In the genomic region with DNA sequence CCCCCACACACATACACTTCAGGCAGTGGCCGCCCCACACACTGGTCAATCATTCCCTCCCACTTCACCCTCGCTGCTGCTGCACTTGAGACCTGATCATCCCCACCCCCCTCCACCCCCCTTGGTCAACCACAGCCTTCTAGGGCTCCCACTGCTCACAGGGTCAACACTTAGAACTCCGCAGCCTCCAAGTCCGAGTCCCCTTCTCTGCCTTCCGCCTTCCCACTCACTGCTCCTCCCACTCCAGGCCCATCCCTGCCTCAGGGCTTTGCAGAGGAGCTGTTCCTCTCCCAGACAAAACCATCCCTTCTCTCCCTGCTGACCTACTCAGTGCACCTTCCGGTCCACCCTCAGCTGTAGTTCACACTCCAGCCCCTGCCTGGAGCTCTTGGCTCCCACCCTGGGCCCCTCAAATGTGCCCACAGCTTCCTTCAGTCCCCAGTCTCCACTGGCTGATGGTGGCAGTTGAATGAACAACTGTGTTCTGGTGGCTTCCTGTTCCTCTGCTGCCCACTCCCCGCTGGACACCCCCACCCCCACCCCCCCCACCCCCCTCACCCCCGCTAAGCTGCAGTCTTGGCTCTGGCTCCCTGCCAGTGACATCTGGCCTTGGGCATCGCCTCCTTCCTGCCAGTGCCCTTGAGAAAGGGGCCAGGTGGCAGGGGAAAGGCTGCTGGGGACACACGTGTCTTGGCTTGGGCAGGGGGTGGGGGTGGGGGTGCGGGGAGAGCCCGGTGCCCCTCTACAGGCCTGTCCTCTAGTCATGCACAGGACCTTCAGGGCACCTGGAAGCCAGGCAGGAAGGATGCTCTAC, we compare ENCODE assay signal across 8 mouse cellular contexts. TPM values are rescaled to one million over a fixed set of nuclear protein-coding genes. Genes with fewer than 3 reads are reported as not detected.
DNase-seq lines count a peak whose midpoint lies in the region; ATAC-seq and TF ChIP-seq lines count a peak whose summit lies in the region.

No protein-coding gene starts in this region.

- H3K27me3 ChIP-seq in kidney, embryonic 14.5 days (ENCODE audit: control insufficient read depth, insufficient read depth, low read length), result no peaks in the 10 kb centered on the region; the same call in 1 of the 2 replicates
- H3K27me3 ChIP-seq in intestine, postnatal 0 days (replicated peaks; ENCODE audit: control insufficient read depth, insufficient read depth, low read length), result no peaks in the 10 kb centered on the region
- H3K27me3 ChIP-seq in stomach, postnatal 0 days (ENCODE audit: control insufficient read depth, insufficient read depth, low read length), result no peaks in the 10 kb centered on the region

- peak overlapping the region; percentile 48 for H3K4me2 ChIP-seq in kidney, embryonic 14.5 days (replicated peaks; ENCODE audit: low read depth, low read length)
- peak overlapping the region; percentile 53 for H3K4me2 ChIP-seq in intestine, postnatal 0 days (replicated peaks; ENCODE audit: low read depth)
- peak overlapping the region; percentile 52 for H3K4me2 ChIP-seq in stomach, postnatal 0 days (replicated peaks; ENCODE audit: low read depth)

- WGBS in kidney, embryonic 14.5 days, result 0% methylated on average over 12 of the region's 12 CpGs
- 3% methylated on average over 12 of the region's 12 CpGs for WGBS in bone marrow, adult 2 months
- 11% methylated on average over 12 of the region's 12 CpGs for WGBS in intestine, postnatal 0 days
- 3% methylated on average over 8 of the region's 12 CpGs for WGBS in stomach, postnatal 0 days

- peaks cover 68% of the 10 kb centered on the region for H3K4me1 ChIP-seq in kidney, embryonic 14.5 days (ENCODE audit: control insufficient read depth, insufficient read depth, low read length)
- peaks cover 9% of the 10 kb centered on the region for H3K4me1 ChIP-seq in bone marrow, adult 2 months (ENCODE audit: control insufficient read depth, insufficient read depth, low read length)
- H3K4me1 ChIP-seq in intestine, postnatal 0 days (replicated peaks; ENCODE audit: control insufficient read depth, insufficient read depth, low read length), result peaks cover 9% of the 10 kb centered on the region; the same call in 1 of the 2 replicates
- H3K4me1 ChIP-seq in stomach, postnatal 0 days (replicated peaks; ENCODE audit: control insufficient read depth, insufficient read depth), result peaks cover 9% of the 10 kb centered on the region

- H3K4me3 ChIP-seq in kidney, embryonic 14.5 days (ENCODE audit: low read length), result peak overlapping the region; percentile 22
- H3K4me3 ChIP-seq in bone marrow, adult 2 months (replicated peaks; ENCODE audit: control insufficient read depth, low read depth, low read length), result peak overlapping the region; percentile 12
- H3K4me3 ChIP-seq in intestine, postnatal 0 days (ENCODE audit: low read depth, low read length), result peak overlapping the region; percentile 11
- peak overlapping the region; percentile 22; the same call in 1 of the 2 replicates for H3K4me3 ChIP-seq in stomach, postnatal 0 days (ENCODE audit: low read depth, low read length)

- peak overlapping the region; percentile 37 for H3K9ac ChIP-seq in kidney, embryonic 14.5 days (ENCODE audit: low read depth, low read length)
- H3K9ac ChIP-seq in intestine, postnatal 0 days (ENCODE audit: low read depth, low read length), result 0 out of 2 replicates have a peak overlapping the region, but pooled peaks have one; percentile 26
- H3K9ac ChIP-seq in stomach, postnatal 0 days (ENCODE audit: low read length), result peak overlapping the region; percentile 48

- TF ChIP-seq EP300 in stomach, postnatal 0 days (optimal IDR thresholded peaks at IDR 0.05), result no peak

- no peak for DNase-seq in kidney, adult 9 months
- peak; percentile 63 to 80 for DNase-seq in lung, postnatal 4 days
- DNase-seq in stomach, postnatal 0 days (ENCODE audit: low spot score), result peak; percentile 61
- no peak for DNase-seq in right cerebral cortex, postnatal 4 days

- no peak for TF ChIP-seq POLR2A in bone marrow, adult 2 months (IDR thresholded peaks at IDR 0.05; ENCODE audit: borderline replicate concordance, control insufficient read depth, low read depth, low read length)

- H3K27ac ChIP-seq in kidney, embryonic 14.5 days (ENCODE audit: low read depth, low read length), result peak overlapping the region; percentile 90
- no peak overlapping the region for H3K27ac ChIP-seq in bone marrow, adult 2 months (ENCODE audit: control insufficient read depth, insufficient read depth, low read depth, low read length, poor library complexity)
- no peak overlapping the region for H3K27ac ChIP-seq in intestine, postnatal 0 days (ENCODE audit: low read depth, low read length)
- H3K27ac ChIP-seq in stomach, postnatal 0 days (replicated peaks), result peak overlapping the region; percentile 49

- TF ChIP-seq CTCF in bone marrow, adult 2 months (IDR thresholded peaks at IDR 0.05; ENCODE audit: control insufficient read depth, insufficient read depth, low read length), result no peak
- TF ChIP-seq CTCF in intestine, postnatal 0 days (IDR thresholded peaks at IDR 0.05; ENCODE audit: low read depth), result no peak
- TF ChIP-seq CTCF in stomach, postnatal 0 days (IDR thresholded peaks at IDR 0.05; ENCODE audit: low read depth), result no peak

- ATAC-seq in kidney, embryonic 14.5 days (ENCODE audit: low FRiP score, low TSS enrichment), result peak; percentile 75
- peak; percentile 41 for ATAC-seq in granulocyte monocyte progenitor cell, adult 5-6 weeks (replicated peaks; ENCODE audit: poor library complexity, severe bottlenecking)
- ATAC-seq in intestine, postnatal 0 days, result peak; percentile 12; the same call in 1 of the 2 replicates
- ATAC-seq in stomach, postnatal 0 days (ENCODE audit: low FRiP score, low TSS enrichment), result peak; percentile 39; the same call in 1 of the 2 replicates

- H3K9me3 ChIP-seq in kidney, embryonic 14.5 days (ENCODE audit: control insufficient read depth, low read length), result no peaks in the 10 kb centered on the region
- H3K9me3 ChIP-seq in intestine, postnatal 0 days (ENCODE audit: control insufficient read depth), result no peaks in the 10 kb centered on the region
- no peaks in the 10 kb centered on the region for H3K9me3 ChIP-seq in stomach, postnatal 0 days (ENCODE audit: control insufficient read depth, low read length)

- no peaks in the 10 kb centered on the region for H3K36me3 ChIP-seq in kidney, embryonic 14.5 days (ENCODE audit: control insufficient read depth, insufficient read depth, low read length)
- H3K36me3 ChIP-seq in intestine, postnatal 0 days (ENCODE audit: control insufficient read depth, insufficient read depth), result no peaks in the 10 kb centered on the region
- no peaks in the 10 kb centered on the region for H3K36me3 ChIP-seq in stomach, postnatal 0 days (ENCODE audit: control insufficient read depth, insufficient read depth, low read length)

RNA-seq across cellular contexts. Expression of gene Tle6, which starts 3.5 kb away (rescaled TPM):
- polyA plus RNA-seq in kidney, embryonic 14.5 days (2014; fragmentation: Nextera tagmentation; extraction: Ambion mirVana), result 12.6 and 15.5 TPM in 2 replicates
- polyA plus RNA-seq in bone marrow, adult 2 months (2011; ENCODE audit: insufficient read depth, insufficient read length, low replicate concordance, missing spikeins), result 23.2 and 27.8 TPM in 2 replicates
- 22.2 and 26.0 TPM in 2 replicates for total RNA-seq in granulocyte monocyte progenitor cell, adult 5-6 weeks (2014; fragmentation: Nextera tagmentation)
- total RNA-seq in granulocyte monocyte progenitor cell, adult 5-6 weeks (2017), result 4.9 and 7.9 TPM in 2 replicates
- polyA plus RNA-seq in intestine, postnatal 0 days (2015; fragmentation: Nextera tagmentation; extraction: Ambion mirVana), result 3.9 and 4.2 TPM in 2 replicates
- 7.6 and 8.9 TPM in 2 replicates for polyA plus RNA-seq in stomach, postnatal 0 days (2015; fragmentation: Nextera tagmentation; extraction: Ambion mirVana)

RNA-seq across cellular contexts. Expression of gene BC025920, which starts 8.7 kb away (rescaled TPM):
- polyA plus RNA-seq in kidney, embryonic 14.5 days (2014; fragmentation: Nextera tagmentation; extraction: Ambion mirVana), result 0.84 and 0.86 TPM in 2 replicates
- polyA plus RNA-seq in bone marrow, adult 2 months (2011; ENCODE audit: insufficient read depth, insufficient read length, low replicate concordance, missing spikeins), result 3.9 and 6.6 TPM in 2 replicates
- total RNA-seq in granulocyte monocyte progenitor cell, adult 5-6 weeks (2014; fragmentation: Nextera tagmentation), result 3.7 and 4.4 TPM in 2 replicates
- total RNA-seq in granulocyte monocyte progenitor cell, adult 5-6 weeks (2017), result 0.26 and 1.4 TPM in 2 replicates
- polyA plus RNA-seq in intestine, postnatal 0 days (2015; fragmentation: Nextera tagmentation; extraction: Ambion mirVana), result 0.18 and 0.20 TPM in 2 replicates
- 0.24 and 0.35 TPM in 2 replicates for polyA plus RNA-seq in stomach, postnatal 0 days (2015; fragmentation: Nextera tagmentation; extraction: Ambion mirVana)

RNA-seq across cellular contexts. Expression of gene Tle2, which starts 23.0 kb away (rescaled TPM):
- polyA plus RNA-seq in kidney, embryonic 14.5 days (2014; fragmentation: Nextera tagmentation; extraction: Ambion mirVana), result 29.3 and 30.4 TPM in 2 replicates
- 18.5 and 41.7 TPM in 2 replicates for polyA plus RNA-seq in bone marrow, adult 2 months (2011; ENCODE audit: insufficient read depth, insufficient read length, low replicate concordance, missing spikeins)
- total RNA-seq in granulocyte monocyte progenitor cell, adult 5-6 weeks (2014; fragmentation: Nextera tagmentation), result 4.4 and 5.0 TPM in 2 replicates
- 0.17 and 2.4 TPM in 2 replicates for total RNA-seq in granulocyte monocyte progenitor cell, adult 5-6 weeks (2017)
- 3.0 and 5.2 TPM in 2 replicates for polyA plus RNA-seq in intestine, postnatal 0 days (2015; fragmentation: Nextera tagmentation; extraction: Ambion mirVana)
- polyA plus RNA-seq in stomach, postnatal 0 days (2015; fragmentation: Nextera tagmentation; extraction: Ambion mirVana), result 4.8 and 6.9 TPM in 2 replicates

RNA-seq across cellular contexts. Expression of gene Sirt6, which starts 30.3 kb away (rescaled TPM):
- 39.9 and 40.7 TPM in 2 replicates for polyA plus RNA-seq in kidney, embryonic 14.5 days (2014; fragmentation: Nextera tagmentation; extraction: Ambion mirVana)
- polyA plus RNA-seq in bone marrow, adult 2 months (2011; ENCODE audit: insufficient read depth, insufficient read length, low replicate concordance, missing spikeins), result 7.7 and 16.8 TPM in 2 replicates
- 8.3 and 12.6 TPM in 2 replicates for total RNA-seq in granulocyte monocyte progenitor cell, adult 5-6 weeks (2014; fragmentation: Nextera tagmentation)
- 5.3 and 6.2 TPM in 2 replicates for total RNA-seq in granulocyte monocyte progenitor cell, adult 5-6 weeks (2017)
- polyA plus RNA-seq in intestine, postnatal 0 days (2015; fragmentation: Nextera tagmentation; extraction: Ambion mirVana), result 13.5 and 13.9 TPM in 2 replicates
- 15.1 and 15.6 TPM in 2 replicates for polyA plus RNA-seq in stomach, postnatal 0 days (2015; fragmentation: Nextera tagmentation; extraction: Ambion mirVana)

RNA-seq across cellular contexts. Expression of gene Ankrd24, which starts 31.0 kb away (rescaled TPM):
- 11.3 and 18.5 TPM in 2 replicates for polyA plus RNA-seq in kidney, embryonic 14.5 days (2014; fragmentation: Nextera tagmentation; extraction: Ambion mirVana)
- polyA plus RNA-seq in bone marrow, adult 2 months (2011; ENCODE audit: insufficient read depth, insufficient read length, low replicate concordance, missing spikeins), result 5.3 and 11.1 TPM in 2 replicates
- total RNA-seq in granulocyte monocyte progenitor cell, adult 5-6 weeks (2014; fragmentation: Nextera tagmentation), result 7.6 and 9.2 TPM in 2 replicates
- 7.5 and 8.3 TPM in 2 replicates for total RNA-seq in granulocyte monocyte progenitor cell, adult 5-6 weeks (2017)
- polyA plus RNA-seq in intestine, postnatal 0 days (2015; fragmentation: Nextera tagmentation; extraction: Ambion mirVana), result 3.5 and 4.2 TPM in 2 replicates
- polyA plus RNA-seq in stomach, postnatal 0 days (2015; fragmentation: Nextera tagmentation; extraction: Ambion mirVana), result 3.3 and 5.3 TPM in 2 replicates

Comparison
In these comparisons a context has a peak if more than half of its experiments do, and no peak if none do; other contexts are left out.
1. ATAC-seq: peak in every context shown above with its lines; median percentile 75 in kidney, embryonic 14.5 days; 41 in granulocyte monocyte progenitor cell, adult 5-6 weeks; 39 in stomach, postnatal 0 days; 12 in intestine, postnatal 0 days.
2. H3K27ac ChIP-seq: peak in kidney, embryonic 14.5 days (single experiment) and stomach, postnatal 0 days (single experiment); none in bone marrow, adult 2 months (single experiment) and intestine, postnatal 0 days (single experiment).
3. DNase-seq: peak in lung, postnatal 4 days (2 of 2) and stomach, postnatal 0 days (single experiment); none in kidney, adult 9 months (single experiment) and right cerebral cortex, postnatal 4 days (single experiment).
4. Peak in every context shown above with its lines, with median percentiles within 50 percentile points of each other: H3K4me2 ChIP-seq, H3K4me3 ChIP-seq and H3K9ac ChIP-seq.